Mouse (Mus musculus): ENCODE data around the gene Dock2. TPM values are rescaled to one million over a fixed set of nuclear protein-coding genes. Genes with fewer than 3 reads are reported as not detected.

The Dock2 gene
- polyA plus RNA-seq, 1 experiment from 2014 or later = 3.9 TPM

- WGBS (ENCODE audit: insufficient replicate concordance) = 70% methylated on average over 7 of the region's 7 CpGs
- DNase-seq (no peak), ATAC-seq (peak; percentile 93)
- Histone ChIP-seq H3K9ac (replicated peaks) (no peak overlapping the region), H3K4me2 (ENCODE audit: low read depth, low read length) (no peak overlapping the region), H3K27me3 (ENCODE audit: insufficient read depth, low read length) (no peaks in the 10 kb centered on the region), H3K36me3 (replicated peaks; ENCODE audit: insufficient read depth, low read length) (no peaks in the 10 kb centered on the region), H3K4me3 (ENCODE audit: low read depth, low read length) (no peak overlapping the region), H3K9me3 (ENCODE audit: low read length) (no peaks in the 10 kb centered on the region), H3K27ac (ENCODE audit: low read depth) (no peak overlapping the region; the same call in 1 of the 2 replicates), H3K4me1 (ENCODE audit: insufficient read depth) (no peaks in the 10 kb centered on the region)
- no peak for TF ChIP-seq CTCF (IDR thresholded peaks at IDR 0.05; ENCODE audit: low read depth)
- no peak for TF ChIP-seq EP300 (IDR thresholded peaks at IDR 0.05; ENCODE audit: low read depth)
Measured at GRCm38 (mm10) chr11:34525096-34525891, 258.4 kb downstream of the Dock2 start.

- H3K27me3 ChIP-seq (ENCODE audit: insufficient read depth, low read length) = no peaks in the 10 kb centered on the region
- WGBS (ENCODE audit: insufficient replicate concordance) = 82% methylated on average over 4 of the region's 4 CpGs
- no peak for ATAC-seq
- no peaks in the 10 kb centered on the region for H3K36me3 ChIP-seq (replicated peaks; ENCODE audit: insufficient read depth, low read length)
- no peak for DNase-seq
- no peaks in the 10 kb centered on the region for H3K9me3 ChIP-seq (ENCODE audit: low read length)
- no peak overlapping the region for H3K4me3 ChIP-seq (ENCODE audit: low read depth, low read length)
- H3K27ac ChIP-seq (ENCODE audit: low read depth) = no peak overlapping the region
- no peak overlapping the region for H3K4me2 ChIP-seq (ENCODE audit: low read depth, low read length)
- no peaks in the 10 kb centered on the region for H3K4me1 ChIP-seq (ENCODE audit: insufficient read depth)
- H3K9ac ChIP-seq (replicated peaks) = no peak overlapping the region
- TF ChIP-seq CTCF (IDR thresholded peaks at IDR 0.05; ENCODE audit: low read depth) (no peak), EP300 (IDR thresholded peaks at IDR 0.05; ENCODE audit: low read depth) (no peak)
Measured at GRCm38 (mm10) chr11:34524586-34524985, 259.1 kb downstream of the Dock2 start.

DNA sequence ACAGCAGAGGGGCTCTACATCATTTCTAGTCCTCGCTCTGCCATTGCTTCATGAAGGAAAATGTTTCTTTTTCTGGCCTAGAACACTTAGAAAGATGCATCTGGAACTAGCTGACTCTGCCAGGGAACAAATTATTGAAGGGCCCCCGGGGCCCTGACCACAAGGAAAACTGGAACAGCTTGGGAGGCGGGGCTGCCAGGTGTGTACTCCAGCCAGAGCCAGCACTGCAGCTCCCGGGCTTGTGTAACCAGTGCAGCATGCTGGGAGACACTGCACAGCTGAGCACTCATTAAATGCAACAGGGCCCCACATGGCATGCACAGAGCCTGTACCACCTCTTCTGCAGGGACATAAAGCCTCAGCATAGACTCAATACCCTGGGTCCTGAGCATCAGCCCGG, 265.1 kb downstream of the Dock2 start:
- ATAC-seq (no peak), DNase-seq (no peak)
- Histone ChIP-seq H3K36me3 (replicated peaks; ENCODE audit: insufficient read depth, low read length) (no peaks in the 10 kb centered on the region), H3K9ac (replicated peaks) (no peak overlapping the region), H3K4me1 (ENCODE audit: insufficient read depth) (no peaks in the 10 kb centered on the region), H3K4me3 (ENCODE audit: low read depth, low read length) (no peak overlapping the region), H3K27ac (ENCODE audit: low read depth) (no peak overlapping the region), H3K9me3 (ENCODE audit: low read length) (no peaks in the 10 kb centered on the region), H3K4me2 (ENCODE audit: low read depth, low read length) (no peak overlapping the region), H3K27me3 (ENCODE audit: insufficient read depth, low read length) (no peaks in the 10 kb centered on the region)
- 60% methylated on average over 5 of the region's 5 CpGs for WGBS (ENCODE audit: insufficient replicate concordance)
- TF ChIP-seq EP300 (IDR thresholded peaks at IDR 0.05; ENCODE audit: low read depth) (no peak), CTCF (IDR thresholded peaks at IDR 0.05; ENCODE audit: low read depth) (no peak)

DNA sequence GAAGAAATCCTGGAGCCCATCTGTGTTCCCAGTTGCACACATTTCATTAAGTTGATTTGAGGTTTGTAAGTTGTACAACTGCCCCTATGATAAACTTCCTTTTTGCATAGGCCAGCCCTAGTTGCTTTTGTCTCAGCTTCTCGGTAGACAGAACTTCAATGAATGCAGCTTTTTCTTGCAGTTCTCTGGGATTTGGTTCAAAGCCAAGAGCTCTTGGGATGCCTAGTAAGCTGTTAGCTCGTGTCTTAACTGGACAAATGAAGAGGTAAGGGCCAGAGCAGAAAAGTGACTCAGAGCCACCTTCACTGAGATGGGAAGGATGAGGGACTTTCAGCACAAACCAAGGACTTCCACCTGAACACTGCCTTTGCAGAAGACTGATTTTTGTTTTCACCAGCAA, 266.7 kb downstream of the Dock2 start:
- DNase-seq (no peak), ATAC-seq (no peak)
- Histone ChIP-seq H3K4me2 (ENCODE audit: low read depth, low read length) (no peak overlapping the region), H3K4me1 (ENCODE audit: insufficient read depth) (no peaks in the 10 kb centered on the region), H3K36me3 (replicated peaks; ENCODE audit: insufficient read depth, low read length) (no peaks in the 10 kb centered on the region), H3K27ac (ENCODE audit: low read depth) (no peak overlapping the region), H3K9ac (replicated peaks) (no peak overlapping the region), H3K4me3 (ENCODE audit: low read depth, low read length) (no peak overlapping the region), H3K27me3 (ENCODE audit: insufficient read depth, low read length) (no peaks in the 10 kb centered on the region), H3K9me3 (ENCODE audit: low read length) (no peaks in the 10 kb centered on the region)
- 61% methylated on average over 2 of the region's 2 CpGs for WGBS (ENCODE audit: insufficient replicate concordance)
- TF ChIP-seq EP300 (IDR thresholded peaks at IDR 0.05; ENCODE audit: low read depth) (no peak), CTCF (IDR thresholded peaks at IDR 0.05; ENCODE audit: low read depth) (no peak)

- ATAC-seq (peak; percentile 94), DNase-seq (no peak)
- Histone ChIP-seq H3K27ac (ENCODE audit: low read depth) (no peak overlapping the region), H3K9me3 (ENCODE audit: low read length) (no peaks in the 10 kb centered on the region), H3K4me3 (ENCODE audit: low read depth, low read length) (no peak overlapping the region), H3K36me3 (replicated peaks; ENCODE audit: insufficient read depth, low read length) (no peaks in the 10 kb centered on the region), H3K4me1 (ENCODE audit: insufficient read depth) (no peaks in the 10 kb centered on the region), H3K4me2 (ENCODE audit: low read depth, low read length) (no peak overlapping the region), H3K9ac (replicated peaks) (no peak overlapping the region), H3K27me3 (ENCODE audit: insufficient read depth, low read length) (no peaks in the 10 kb centered on the region)
- TF ChIP-seq CTCF (IDR thresholded peaks at IDR 0.05; ENCODE audit: low read depth) (no peak), EP300 (IDR thresholded peaks at IDR 0.05; ENCODE audit: low read depth) (peak; percentile 93)
- WGBS (ENCODE audit: insufficient replicate concordance) = 29% methylated on average over 4 of the region's 4 CpGs
Measured at GRCm38 (mm10) chr11:34515301-34515700, 268.4 kb downstream of the Dock2 start.

GRCm38 (mm10) chr11:34506390-34506789, 277.3 kb downstream of the Dock2 start:
- DNase-seq (no peak), ATAC-seq (no peak)
- 78% methylated on average over 1 of the region's 1 CpGs for WGBS (ENCODE audit: insufficient replicate concordance)
- Histone ChIP-seq H3K36me3 (replicated peaks; ENCODE audit: insufficient read depth, low read length) (no peaks in the 10 kb centered on the region), H3K27me3 (ENCODE audit: insufficient read depth, low read length) (no peaks in the 10 kb centered on the region), H3K4me2 (ENCODE audit: low read depth, low read length) (no peak overlapping the region), H3K4me3 (ENCODE audit: low read depth, low read length) (no peak overlapping the region), H3K4me1 (ENCODE audit: insufficient read depth) (no peaks in the 10 kb centered on the region), H3K9me3 (ENCODE audit: low read length) (no peaks in the 10 kb centered on the region), H3K27ac (ENCODE audit: low read depth) (no peak overlapping the region), H3K9ac (replicated peaks) (no peak overlapping the region)
- TF ChIP-seq EP300 (IDR thresholded peaks at IDR 0.05; ENCODE audit: low read depth) (no peak), CTCF (IDR thresholded peaks at IDR 0.05; ENCODE audit: low read depth) (no peak)

All from liver, postnatal 0 days (tissue).